ENCODE assay signal across 8 mouse cellular contexts in genomic region chr7:132780611-132781010, GRCm38 (mm10). TPM values are rescaled to one million over a fixed set of nuclear protein-coding genes. Genes with fewer than 3 reads are reported as not detected.
DNase-seq lines count a peak whose midpoint lies in the region; ATAC-seq and TF ChIP-seq lines count a peak whose summit lies in the region.

No protein-coding gene starts in this region.

- H3K9ac ChIP-seq in heart, embryonic 16.5 days (ENCODE audit: low read length): 0 out of 2 replicates have a peak overlapping the region, but pooled peaks have one; percentile 20
- H3K9ac ChIP-seq in midbrain, embryonic 16.5 days (ENCODE audit: low read depth, low read length): no peak overlapping the region; the same call in 1 of the 2 replicates

- no peaks in the 10 kb centered on the region; the same call in 1 of the 2 replicates for H3K36me3 ChIP-seq in heart, embryonic 16.5 days (ENCODE audit: control insufficient read depth, insufficient read depth)
- H3K36me3 ChIP-seq in midbrain, embryonic 16.5 days (ENCODE audit: control insufficient read depth, insufficient read depth, low read length): 0 out of 2 replicates have a peak, but pooled peaks cover 2% of the 10 kb centered on the region

- no peak for TF ChIP-seq POLR2A in cerebellum, adult 2 months (IDR thresholded peaks at IDR 0.05; ENCODE audit: borderline replicate concordance, insufficient read depth, low read length)

- no peak for ATAC-seq in heart, embryonic 16.5 days (replicated peaks; ENCODE audit: extremely low read depth, insufficient read depth, low FRiP score)
- no peak for ATAC-seq in midbrain, embryonic 16.5 days
- no peak for ATAC-seq in erythroblast, adult 5-6 weeks (replicated peaks; ENCODE audit: low FRiP score, poor library complexity, severe bottlenecking)

- H3K4me2 ChIP-seq in heart, embryonic 16.5 days (ENCODE audit: low read depth, low read length): no peak overlapping the region
- H3K4me2 ChIP-seq in midbrain, embryonic 16.5 days (ENCODE audit: low read length): no peak overlapping the region

- peaks cover 81% of the 10 kb centered on the region for H3K4me1 ChIP-seq in cerebellum, adult 2 months (ENCODE audit: control insufficient read depth, insufficient read depth, low read length)
- H3K4me1 ChIP-seq in heart, embryonic 16.5 days (ENCODE audit: control insufficient read depth, insufficient read depth, low read length): peaks cover 49% of the 10 kb centered on the region
- peaks cover 24% of the 10 kb centered on the region for H3K4me1 ChIP-seq in midbrain, embryonic 16.5 days (ENCODE audit: control insufficient read depth, insufficient read depth, low read length)

- H3K9me3 ChIP-seq in heart, embryonic 16.5 days (replicated peaks; ENCODE audit: control insufficient read depth, low read length): no peaks in the 10 kb centered on the region
- no peaks in the 10 kb centered on the region for H3K9me3 ChIP-seq in midbrain, embryonic 16.5 days (replicated peaks; ENCODE audit: control insufficient read depth, low read length, poor library complexity, severe bottlenecking)

- H3K27me3 ChIP-seq in cerebellum, adult 2 months (ENCODE audit: control insufficient read depth, insufficient read depth, low read length): no peaks in the 10 kb centered on the region
- no peaks in the 10 kb centered on the region for H3K27me3 ChIP-seq in heart, embryonic 16.5 days (ENCODE audit: control insufficient read depth, insufficient read depth, low read length)
- no peaks in the 10 kb centered on the region for H3K27me3 ChIP-seq in midbrain, embryonic 16.5 days (ENCODE audit: control insufficient read depth, insufficient read depth, low read depth, low read length)

- TF ChIP-seq CTCF in cerebellum, adult 2 months (IDR thresholded peaks at IDR 0.05; ENCODE audit: borderline replicate concordance, insufficient read depth, low read depth, low read length): no peak

- 17% methylated on average over 4 of the region's 4 CpGs for WGBS in cerebellum, adult 2 months
- 60% methylated on average over 4 of the region's 4 CpGs for WGBS in heart, embryonic 16.5 days
- 39% methylated on average over 4 of the region's 4 CpGs for WGBS in midbrain, embryonic 16.5 days

- H3K4me3 ChIP-seq in cerebellum, adult 2 months (replicated peaks; ENCODE audit: insufficient read depth, low read depth, low read length): no peak overlapping the region
- H3K4me3 ChIP-seq in heart, embryonic 16.5 days (ENCODE audit: low read length): no peak overlapping the region
- no peak overlapping the region for H3K4me3 ChIP-seq in midbrain, embryonic 16.5 days (ENCODE audit: low read depth, low read length)

- DNase-seq in R1 (ENCODE audit: low read depth, low spot score): peak; percentile 66
- DNase-seq in cerebellum, adult 2 months: peak; percentile 58 to 63
- peak; percentile 47 to 67 for DNase-seq in kidney, postnatal 4 days
- DNase-seq in right cerebral cortex, postnatal 14 days: no peak
- DNase-seq in layer of hippocampus, adult 11-12 months (ENCODE audit: low spot score): no peak

- peak overlapping the region; percentile 64 for H3K27ac ChIP-seq in cerebellum, adult 2 months (ENCODE audit: insufficient read depth, low read length)
- peak overlapping the region; percentile 61 for H3K27ac ChIP-seq in heart, embryonic 16.5 days (ENCODE audit: low read length)
- H3K27ac ChIP-seq in midbrain, embryonic 16.5 days (ENCODE audit: low read length): peak overlapping the region; percentile 58

RNA-seq across cellular contexts. Expression of gene Fam53b, which starts 33.1 kb away (rescaled TPM):
- 37.3 and 37.8 TPM in 2 replicates for polyA plus RNA-seq in cerebellum, adult 2 months (2012; rRNA removed)
- 16.4 and 21.8 TPM in 2 replicates for polyA plus RNA-seq in heart, embryonic 16.5 days (2015; fragmentation: Nextera tagmentation; extraction: Ambion mirVana)
- polyA plus RNA-seq in midbrain, embryonic 16.5 days (2015; fragmentation: Nextera tagmentation; extraction: Ambion mirVana): 13.2 and 13.6 TPM in 2 replicates
- total RNA-seq in erythroblast, adult 5-6 weeks (2015; ENCODE audit: low replicate concordance): 119 and 143 TPM in 2 replicates
- 126 and 169 TPM in 2 replicates for total RNA-seq in erythroblast, adult 5-6 weeks (2017; ENCODE audit: low replicate concordance)

Comparison
In these comparisons a context has a peak if more than half of its experiments do, and no peak if none do; other contexts are left out.
1. DNase-seq: peak in R1 (single experiment), cerebellum, adult 2 months (2 of 2) and kidney, postnatal 4 days (2 of 2); none in right cerebral cortex, postnatal 14 days (single experiment) and layer of hippocampus, adult 11-12 months (single experiment).
2. Peak in every context shown above with its lines, with median percentiles within 50 percentile points of each other: H3K27ac ChIP-seq.